Mouse (Mus musculus): ENCODE results near the gene Psrc1.

Gene Psrc1

GRCm38 (mm10) chr3:108383485-108384354 lies at the start of gene Psrc1:
Gene Psrc1, plus strand, starts transcription at chr3:108383839.
- in situ Hi-C loops (cut with MboI, MseI): loop anchor here (10.0 kb wide), 1 partner anchor 391 kb away; no protein-coding TSS in a partner anchor

- in situ Hi-C loops (cut with MboI, MseI): no loop called here
Measured at GRCm38 (mm10) chr3:108336878-108337277, 46.8 kb upstream of the Psrc1 start.

GRCm38 (mm10) chr3:108341040-108341439 lies 42.6 kb upstream of the Psrc1 start:
- in situ Hi-C loops (cut with MboI, MseI): loop anchor here (10.0 kb wide), 1 partner anchor 736 kb away; no protein-coding TSS in a partner anchor

GRCm38 (mm10) chr3:108342185-108342584 lies 41.5 kb upstream of the Psrc1 start:
- in situ Hi-C loops (cut with MboI, MseI): loop anchor here (10.0 kb wide), 1 partner anchor 737 kb away; no protein-coding TSS in a partner anchor

- in situ Hi-C loops (cut with MboI, MseI): loop anchor here (10.0 kb wide), 1 partner anchor 741 kb away; no protein-coding TSS in a partner anchor
Measured at GRCm38 (mm10) chr3:108345855-108346254, 37.8 kb upstream of the Psrc1 start.

GRCm38 (mm10) chr3:108348376-108348775 lies 35.3 kb upstream of the Psrc1 start:
- in situ Hi-C loops (cut with MboI, MseI): loop anchor here (10.0 kb wide), 1 partner anchor 744 kb away; no protein-coding TSS in a partner anchor

GRCm38 (mm10) chr3:108355245-108355644 lies 28.4 kb upstream of the Psrc1 start:
- in situ Hi-C loops (cut with MboI, MseI): no loop called here

- in situ Hi-C loops (cut with MboI, MseI): no loop called here
Measured at GRCm38 (mm10) chr3:108357051-108357450, 26.6 kb upstream of the Psrc1 start.

- in situ Hi-C loops (cut with MboI, MseI): no loop called here
Measured at GRCm38 (mm10) chr3:108358445-108358844, 25.2 kb upstream of the Psrc1 start.

- in situ Hi-C loops (cut with MboI, MseI): no loop called here
Measured at GRCm38 (mm10) chr3:108360894-108361293, 22.7 kb upstream of the Psrc1 start.

- in situ Hi-C loops (cut with MboI, MseI): no loop called here
Measured at GRCm38 (mm10) chr3:108363626-108364025, 20.0 kb upstream of the Psrc1 start.

- in situ Hi-C loops (cut with MboI, MseI): no loop called here
Measured at GRCm38 (mm10) chr3:108364270-108364995, 19.2 kb upstream of the Psrc1 start, which contains the start of gene Mybphl. Gene Mybphl, plus strand, starts transcription at chr3:108364911.

GRCm38 (mm10) chr3:108367173-108367572 lies 16.5 kb upstream of the Psrc1 start:
- in situ Hi-C loops (cut with MboI, MseI): no loop called here

- in situ Hi-C loops (cut with MboI, MseI): no loop called here
Measured at GRCm38 (mm10) chr3:108367828-108368227, 15.8 kb upstream of the Psrc1 start.

GRCm38 (mm10) chr3:108368721-108369120 lies 14.9 kb upstream of the Psrc1 start:
- in situ Hi-C loops (cut with MboI, MseI): no loop called here

GRCm38 (mm10) chr3:108372274-108372673 lies 11.4 kb upstream of the Psrc1 start:
- in situ Hi-C loops (cut with MboI, MseI): loop anchor here (5.0 kb wide), 1 partner anchor 205 kb away; no protein-coding TSS in a partner anchor

GRCm38 (mm10) chr3:108372691-108373090 lies 10.9 kb upstream of the Psrc1 start:
- in situ Hi-C loops (cut with MboI, MseI): loop anchor here (5.0 kb wide), 1 partner anchor 205 kb away; no protein-coding TSS in a partner anchor

- in situ Hi-C loops (cut with MboI, MseI): no loop called here
Measured at GRCm38 (mm10) chr3:108378875-108379663, 4.6 kb upstream of the Psrc1 start.

- in situ Hi-C loops (cut with MboI, MseI): loop anchor here (10.0 kb wide), 1 partner anchor 394 kb away; no protein-coding TSS in a partner anchor
Measured at GRCm38 (mm10) chr3:108380695-108381094, 2.9 kb upstream of the Psrc1 start.

GRCm38 (mm10) chr3:108381945-108382875 lies 1.4 kb upstream of the Psrc1 start:
- in situ Hi-C loops (cut with MboI, MseI): loop anchor here (10.0 kb wide), 1 partner anchor 393 kb away; no protein-coding TSS in a partner anchor

Measured in T-helper 1 cell (primary cell).